Mouse (Mus musculus) cerebellum, adult 18-20 months (tissue): ENCODE measurements at regions not wholly inside any gene's neighbourhood (a gene's known extent, or its start where the extent isn't known, plus 50 kb on each side); places are given as distances from the start of the nearest gene placed in this dataset.

Experiments
- DNase-seq, 2 experiments: peaks; one replicate each; pipeline ENCODE4 v3.0.0; 2021

- DNase-seq, result no peak
Observed at GRCm38 (mm10) chr9:61144685-61145318, 227.4 kb upstream of the Tle3 start.

DNA sequence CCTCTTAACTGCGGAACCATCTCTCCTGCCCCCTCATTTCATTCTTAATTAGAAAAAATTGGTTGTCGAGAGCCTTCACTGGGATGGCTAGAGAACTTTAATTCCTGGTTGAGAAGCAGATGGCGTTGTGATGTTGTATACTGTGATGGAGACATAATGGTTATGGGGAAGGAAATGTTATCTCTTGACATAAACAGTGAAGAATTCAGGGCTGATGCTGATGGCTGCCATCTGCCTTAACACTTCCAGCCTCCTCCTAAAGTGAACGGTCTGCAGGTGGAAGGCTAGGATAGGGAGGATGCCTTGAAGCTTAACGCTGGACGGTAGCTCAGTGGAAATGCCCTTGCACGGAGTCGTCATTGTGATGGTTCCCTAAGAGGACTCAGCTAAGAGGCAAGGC lies 226.4 kb upstream of the Tle3 start:
- no peak for DNase-seq

GRCm38 (mm10) chr9:61151201-61151600 lies 221.0 kb upstream of the Tle3 start:
- DNase-seq, result no peak

GRCm38 (mm10) chr9:61151901-61152337 lies 220.2 kb upstream of the Tle3 start:
- DNase-seq, result no peak

DNA sequence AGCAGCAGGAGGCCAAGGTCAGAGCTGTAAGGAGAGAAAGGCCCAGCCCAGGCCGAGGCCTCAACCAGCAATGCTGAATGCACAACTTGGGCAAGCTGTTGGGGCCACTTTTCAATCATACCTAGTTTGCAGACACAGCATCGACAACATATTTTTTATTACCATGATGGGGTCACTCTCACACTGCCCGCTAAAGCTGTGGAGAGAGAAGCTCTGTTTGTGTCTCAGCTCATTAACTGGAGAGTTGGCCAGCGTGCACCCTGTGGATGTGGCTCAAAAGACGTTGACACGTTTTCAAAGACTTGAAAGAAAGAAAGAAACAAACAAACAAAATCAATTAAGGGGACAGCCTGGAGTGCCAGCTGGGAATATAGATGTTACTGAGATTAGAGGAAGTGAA lies 217.4 kb upstream of the Tle3 start:
- DNase-seq, result no peak

DNA sequence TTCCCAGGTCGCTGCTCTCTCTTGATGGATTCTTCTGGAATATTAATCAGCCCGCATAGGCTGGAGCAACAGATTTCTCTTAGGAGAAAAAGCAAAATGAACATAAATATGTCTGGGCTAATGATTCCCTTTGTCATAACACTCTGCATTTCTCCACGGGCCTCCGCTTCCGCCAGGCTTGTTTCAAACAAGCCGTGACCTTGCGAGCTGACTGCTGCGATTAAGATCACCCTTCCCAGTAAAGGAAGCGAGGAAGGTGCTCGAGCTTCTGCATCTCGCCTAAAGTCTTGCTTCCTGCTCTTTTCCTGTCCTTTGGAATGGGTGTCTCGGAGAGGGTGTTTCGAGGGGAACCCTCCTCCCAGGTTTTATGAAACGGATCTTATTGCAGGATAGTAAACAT lies 216.3 kb upstream of the Tle3 start:
- DNase-seq, result no peak

- DNase-seq, result no peak
Observed at GRCm38 (mm10) chr9:61158192-61158770, 213.9 kb upstream of the Tle3 start.

GRCm38 (mm10) chr9:61159159-61159558 lies 213.0 kb upstream of the Tle3 start:
- DNase-seq, result no peak

GRCm38 (mm10) chr9:61159616-61160015 lies 212.6 kb upstream of the Tle3 start:
- no peak for DNase-seq

GRCm38 (mm10) chr9:61162884-61163283 lies 209.3 kb upstream of the Tle3 start:
- no peak for DNase-seq

GRCm38 (mm10) chr9:61163671-61164288 lies 208.4 kb upstream of the Tle3 start:
- DNase-seq, result no peak

DNA sequence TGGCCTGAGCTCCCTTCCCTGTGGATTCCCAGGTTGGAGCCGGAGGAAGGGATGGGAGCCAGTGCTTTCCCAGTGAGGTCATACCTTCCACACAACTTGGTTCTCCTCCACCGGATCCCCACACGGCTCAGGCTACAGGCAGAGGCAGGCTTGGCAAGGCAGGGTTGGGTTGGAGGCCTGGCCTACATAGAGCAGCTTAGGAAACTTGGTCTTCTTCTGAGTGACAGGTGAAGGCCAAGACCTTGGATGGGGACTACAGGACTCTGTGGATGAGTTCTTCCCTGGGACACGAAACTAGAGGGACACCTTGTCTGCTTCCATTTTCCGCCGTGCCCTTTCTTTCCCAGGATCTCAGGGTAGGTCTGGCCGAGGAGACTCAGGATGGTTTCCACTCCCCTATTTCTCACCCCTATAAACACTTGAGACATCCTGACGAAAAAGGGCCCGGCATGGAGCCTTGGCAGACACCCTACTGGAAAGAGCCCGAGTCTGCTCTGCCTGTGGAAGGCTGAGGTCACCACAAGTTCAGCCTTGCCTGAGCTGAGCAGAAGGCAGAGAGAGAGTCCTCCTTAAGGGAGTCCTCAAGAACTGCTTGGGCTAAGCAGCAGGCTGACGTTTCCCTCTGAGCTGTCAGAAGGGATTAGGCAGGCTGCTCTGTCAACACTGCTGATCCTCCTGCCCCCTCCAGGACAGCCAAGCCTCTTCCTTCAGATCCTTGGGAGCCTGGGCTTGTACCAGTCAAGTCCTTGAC lies 207.5 kb upstream of the Tle3 start:
- no peak for DNase-seq

GRCm38 (mm10) chr9:61166115-61166514 lies 206.1 kb upstream of the Tle3 start:
- no peak for DNase-seq

DNA sequence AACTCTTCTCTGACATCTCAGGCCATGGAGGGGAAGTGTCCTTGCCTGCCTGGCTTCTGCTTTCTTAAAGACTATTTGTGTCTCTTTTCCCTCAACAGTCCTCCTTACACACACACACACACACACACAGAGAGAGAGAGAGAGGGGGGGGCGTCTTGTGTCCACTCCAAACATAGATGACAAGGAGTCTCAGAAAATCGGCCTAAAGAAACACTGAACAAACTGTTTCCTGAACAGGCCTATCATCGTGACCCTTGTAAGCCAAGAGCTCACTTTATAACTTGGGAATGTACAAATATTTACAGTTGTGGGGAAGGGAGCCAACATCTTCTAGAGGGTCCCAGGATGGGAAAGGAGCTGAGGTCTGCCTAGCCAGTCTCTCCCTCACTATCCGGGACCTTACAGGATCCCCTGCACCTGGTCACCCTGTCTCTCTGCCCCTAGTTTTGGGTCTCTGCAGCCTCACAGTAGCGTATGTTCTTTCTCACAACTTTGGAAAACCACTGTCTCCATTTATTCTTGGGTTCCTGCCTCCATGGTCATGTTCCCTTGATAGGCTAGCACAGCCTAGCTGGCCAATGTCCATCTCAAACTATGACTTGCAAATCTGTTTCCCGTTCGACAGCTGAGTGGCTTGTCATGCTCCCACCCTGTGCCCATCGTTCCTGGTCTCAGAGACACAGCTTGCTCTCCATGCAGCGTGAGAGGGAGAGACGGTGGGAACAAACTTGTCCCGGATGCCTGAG lies 204.9 kb upstream of the Tle3 start:
- no peak for DNase-seq

- DNase-seq, result no peak
Observed at GRCm38 (mm10) chr9:61168931-61169330, 203.2 kb upstream of the Tle3 start.

DNA sequence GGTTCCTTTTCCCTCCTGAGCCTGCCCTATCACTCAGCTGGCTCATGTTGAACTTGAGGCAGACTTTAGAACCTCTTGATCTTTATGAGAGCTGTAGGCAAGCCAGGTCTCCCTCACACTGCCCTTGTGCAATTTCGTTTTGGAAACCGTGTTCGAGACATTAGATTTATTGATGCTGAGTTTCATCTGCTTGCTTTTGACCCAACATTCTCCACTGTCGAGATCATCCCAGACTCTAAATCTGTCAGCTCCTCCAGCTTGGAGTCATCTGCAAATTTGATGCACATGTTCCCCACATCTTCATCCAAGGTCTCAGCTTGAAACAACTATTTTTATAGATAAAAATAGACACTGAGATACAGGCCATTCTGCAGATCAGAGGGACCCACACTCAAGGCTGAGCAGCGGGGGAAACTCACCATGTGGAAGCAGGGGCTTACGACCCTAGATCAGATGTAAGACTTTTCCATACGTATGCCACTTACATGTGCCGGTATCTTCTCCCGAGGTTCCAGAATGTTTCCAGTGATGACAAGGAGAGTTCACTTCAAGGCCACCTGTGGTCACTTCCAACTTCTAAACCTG lies 202.6 kb upstream of the Tle3 start:
- DNase-seq, result no peak

DNA sequence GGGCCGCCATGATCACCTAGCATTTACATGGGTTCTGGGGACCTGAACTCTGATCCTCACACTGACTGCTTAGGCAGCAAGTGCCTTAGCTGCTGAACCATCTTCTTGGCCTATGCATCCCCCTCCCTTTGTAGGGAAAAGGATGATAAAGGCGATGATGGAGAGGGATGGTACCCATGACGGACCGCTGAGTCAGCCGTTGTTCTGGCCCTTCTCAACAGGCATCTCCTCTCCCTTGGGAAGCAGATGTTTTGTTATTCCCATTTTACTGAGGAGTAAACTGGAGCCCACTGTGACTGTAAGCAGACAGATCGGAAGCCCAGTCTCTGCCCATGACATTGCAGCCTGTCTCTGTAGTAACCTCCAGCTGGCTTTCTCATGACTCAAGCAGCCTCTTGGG lies 201.2 kb upstream of the Tle3 start:
- DNase-seq, result no peak

- DNase-seq, result no peak
Observed at GRCm38 (mm10) chr9:61172421-61172820, 199.7 kb upstream of the Tle3 start.

- DNase-seq, result no peak
Observed at GRCm38 (mm10) chr9:61173548-61173947, 198.6 kb upstream of the Tle3 start.

GRCm38 (mm10) chr9:61175381-61175780 lies 196.8 kb upstream of the Tle3 start:
- no peak for DNase-seq

DNA sequence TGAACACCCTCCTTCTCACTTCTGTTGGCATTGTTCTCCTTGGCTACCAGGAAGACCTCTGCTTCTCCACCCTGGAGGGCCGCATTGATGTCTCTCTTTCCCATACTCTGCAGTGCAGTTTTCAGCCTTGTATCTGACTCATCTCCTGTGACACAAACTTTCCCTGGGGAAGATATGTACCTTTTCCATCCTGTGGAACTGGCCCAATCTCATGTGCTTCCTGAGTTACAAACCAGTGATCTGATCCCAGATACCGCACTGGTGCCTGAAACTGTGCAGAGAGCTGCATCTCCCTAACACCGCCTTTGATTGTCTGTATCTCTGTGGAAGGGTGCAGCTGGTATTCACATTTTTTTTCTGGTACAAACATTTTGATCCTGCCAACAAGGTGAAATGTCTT lies 195.3 kb upstream of the Tle3 start:
- no peak for DNase-seq

DNA sequence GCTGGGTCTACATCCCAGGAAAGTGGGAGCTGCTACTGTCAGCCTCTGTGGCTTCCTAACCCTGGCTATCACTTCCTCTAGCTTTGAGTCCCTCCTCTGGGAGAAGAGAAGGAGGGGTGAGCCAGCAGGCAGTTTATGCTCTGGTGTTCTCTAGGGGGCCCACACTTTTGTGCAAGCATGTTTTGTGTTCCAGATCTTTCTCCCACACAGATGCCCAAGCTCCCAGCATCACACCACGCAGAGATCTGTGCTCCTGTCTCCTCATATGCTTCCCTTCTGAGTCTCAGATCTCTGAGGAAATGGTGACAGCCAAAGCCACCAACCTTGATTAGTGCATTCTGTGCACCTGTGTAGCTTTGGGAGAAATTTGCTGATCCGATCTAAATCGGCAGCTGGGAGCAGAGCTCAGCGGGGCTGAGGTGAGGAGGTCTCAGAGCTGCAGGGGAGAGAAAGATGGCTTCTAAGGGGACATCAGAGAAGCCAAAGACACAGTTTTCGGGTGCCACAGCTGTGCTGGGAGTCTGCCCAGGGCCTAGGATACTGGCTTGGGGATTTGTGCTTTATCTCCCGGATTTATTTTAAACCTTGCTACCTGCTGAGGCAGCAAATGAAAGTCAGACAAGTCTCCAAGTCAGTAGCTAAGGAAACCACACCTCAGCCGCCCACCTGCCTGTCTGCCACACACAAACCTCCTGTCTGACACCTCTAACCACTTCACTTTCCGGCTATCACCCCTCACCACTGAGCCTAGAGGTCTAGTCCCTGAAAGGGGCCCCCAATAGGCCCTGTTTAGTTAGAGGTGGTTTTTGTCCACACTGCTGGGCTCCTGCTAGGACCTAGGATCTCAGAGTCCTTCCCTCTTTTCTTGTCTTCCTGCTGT lies 185.4 kb upstream of the Tle3 start:
- no peak for DNase-seq
